ENCODE assay signal across 16 mouse cellular contexts in genomic region chr12:55983128-55983527, GRCm38 (mm10).
DNase-seq lines count a peak whose midpoint lies in the region; ATAC-seq and TF ChIP-seq lines count a peak whose summit lies in the region.
"Had no signal": no experiment of that assay in that cellular context is flagged by ENCODE, and none has a peak within 500 bp of the region (broad histone marks: within the 10 kb centered on the region; RNA-seq: fewer than 3 reads in every experiment).

No protein-coding gene starts in this region.

- no peak for DNase-seq in forebrain, postnatal 0 days
- no peak for DNase-seq in cerebellum, adult 2 months
- no peak for DNase-seq in spleen, postnatal 10 days (ENCODE audit: low spot score in 2 of 2)
- DNase-seq in right cerebral cortex, postnatal 25 days: no peak
- DNase-seq: B cell, adult 2 months; cerebellum, adult 9-10 months; liver, embryonic 13.5 days had no signal

- no peak for TF ChIP-seq POLR2A in cerebellum, adult 2 months (IDR thresholded peaks at IDR 0.05; ENCODE audit: borderline replicate concordance, insufficient read depth, low read length)

- no peaks in the 10 kb centered on the region for H3K36me3 ChIP-seq in forebrain, embryonic 13.5 days (ENCODE audit: poor library complexity, severe bottlenecking)
- H3K36me3 ChIP-seq in forebrain, postnatal 0 days (ENCODE audit: insufficient read depth): no peaks in the 10 kb centered on the region
- H3K36me3 ChIP-seq in hindbrain, embryonic 16.5 days (ENCODE audit: control insufficient read depth, insufficient read depth, low read length): no peaks in the 10 kb centered on the region
- no peaks in the 10 kb centered on the region for H3K36me3 ChIP-seq in midbrain, embryonic 16.5 days (ENCODE audit: control insufficient read depth, insufficient read depth, low read length)
- H3K36me3 ChIP-seq: limb, embryonic 13.5 days; liver, embryonic 13.5 days; lung, embryonic 15.5 days had no signal

- no peak overlapping the region for H3K4me3 ChIP-seq in forebrain, embryonic 13.5 days
- H3K4me3 ChIP-seq in forebrain, postnatal 0 days (ENCODE audit: low read depth, low read length): no peak overlapping the region
- H3K4me3 ChIP-seq in hindbrain, embryonic 16.5 days (ENCODE audit: low read length): no peak overlapping the region
- H3K4me3 ChIP-seq in midbrain, embryonic 16.5 days (ENCODE audit: low read depth, low read length): no peak overlapping the region
- no peak overlapping the region for H3K4me3 ChIP-seq in cerebellum, adult 2 months (replicated peaks; ENCODE audit: insufficient read depth, low read depth, low read length)
- H3K4me3 ChIP-seq: erythroblast, embryonic 14.5 days; limb, embryonic 13.5 days; liver, embryonic 13.5 days; lung, embryonic 15.5 days had no signal

- H3K27ac ChIP-seq in forebrain, embryonic 13.5 days: peak overlapping the region; percentile 57; the same call in 1 of the 2 replicates
- no peak overlapping the region for H3K27ac ChIP-seq in forebrain, postnatal 0 days (ENCODE audit: low read depth, low read length)
- H3K27ac ChIP-seq in hindbrain, embryonic 16.5 days (ENCODE audit: low read depth, low read length): no peak overlapping the region
- peak overlapping the region; percentile 59 for H3K27ac ChIP-seq in midbrain, embryonic 16.5 days (ENCODE audit: low read length)
- no peak overlapping the region for H3K27ac ChIP-seq in cerebellum, adult 2 months (ENCODE audit: insufficient read depth, low read length)
- H3K27ac ChIP-seq: limb, embryonic 13.5 days; liver, embryonic 13.5 days; lung, embryonic 15.5 days; macrophage; stomach, postnatal 0 days had no signal

- no peak overlapping the region for H3K9ac ChIP-seq in forebrain, embryonic 13.5 days
- no peak overlapping the region for H3K9ac ChIP-seq in forebrain, postnatal 0 days
- no peak overlapping the region for H3K9ac ChIP-seq in hindbrain, embryonic 16.5 days (ENCODE audit: low read depth, low read length)
- no peak overlapping the region for H3K9ac ChIP-seq in midbrain, embryonic 16.5 days (ENCODE audit: low read depth, low read length)
- H3K9ac ChIP-seq: limb, embryonic 13.5 days; liver, embryonic 13.5 days; lung, embryonic 15.5 days had no signal

- TF ChIP-seq CTCF in forebrain, postnatal 0 days (IDR thresholded peaks at IDR 0.05; ENCODE audit: low read depth): no peak
- no peak for TF ChIP-seq CTCF in cerebellum, adult 2 months (IDR thresholded peaks at IDR 0.05; ENCODE audit: borderline replicate concordance, insufficient read depth, low read depth, low read length)

- 23% methylated on average over 3 of the region's 3 CpGs for WGBS in forebrain, embryonic 13.5 days
- 13% methylated on average over 3 of the region's 3 CpGs for WGBS in forebrain, postnatal 0 days
- 19% methylated on average over 3 of the region's 3 CpGs for WGBS in hindbrain, embryonic 16.5 days
- 14% methylated on average over 3 of the region's 3 CpGs for WGBS in midbrain, embryonic 16.5 days
- 16% methylated on average over 3 of the region's 3 CpGs for WGBS in cerebellum, adult 2 months

- H3K4me2 ChIP-seq in forebrain, embryonic 13.5 days: peak overlapping the region; percentile 44
- H3K4me2 ChIP-seq in forebrain, postnatal 0 days (ENCODE audit: low read depth): peak overlapping the region; percentile 23; the same call in 1 of the 2 replicates
- H3K4me2 ChIP-seq in hindbrain, embryonic 16.5 days (ENCODE audit: low read length): no peak overlapping the region; the same call in 1 of the 2 replicates
- H3K4me2 ChIP-seq in midbrain, embryonic 16.5 days (ENCODE audit: low read length): peak overlapping the region; percentile 38; the same call in 1 of the 2 replicates
- H3K4me2 ChIP-seq: limb, embryonic 13.5 days; liver, embryonic 13.5 days; lung, embryonic 15.5 days had no signal

- ATAC-seq in forebrain, embryonic 13.5 days: peak; percentile 55
- ATAC-seq in forebrain, postnatal 0 days: no peak
- ATAC-seq in hindbrain, embryonic 16.5 days: 0 out of 2 replicates have a peak, but pooled peaks have one; percentile 52
- peak; percentile 43; the same call in 1 of the 2 replicates for ATAC-seq in midbrain, embryonic 16.5 days
- ATAC-seq: intestine, postnatal 0 days had no signal

- peaks cover 44% of the 10 kb centered on the region for H3K27me3 ChIP-seq in forebrain, embryonic 13.5 days
- no peaks in the 10 kb centered on the region for H3K27me3 ChIP-seq in forebrain, postnatal 0 days (ENCODE audit: insufficient read depth, low read length)
- H3K27me3 ChIP-seq in hindbrain, embryonic 16.5 days (replicated peaks; ENCODE audit: control insufficient read depth, insufficient read depth, low read length): no peaks in the 10 kb centered on the region
- no peaks in the 10 kb centered on the region for H3K27me3 ChIP-seq in midbrain, embryonic 16.5 days (ENCODE audit: control insufficient read depth, insufficient read depth, low read depth, low read length)
- H3K27me3 ChIP-seq in cerebellum, adult 2 months (ENCODE audit: control insufficient read depth, insufficient read depth, low read length): no peaks in the 10 kb centered on the region
- H3K27me3 ChIP-seq: limb, embryonic 13.5 days; liver, embryonic 13.5 days; lung, embryonic 15.5 days had no signal

- H3K9me3 ChIP-seq in forebrain, embryonic 13.5 days (replicated peaks): 0 out of 2 replicates have a peak, but pooled peaks cover 4% of the 10 kb centered on the region
- no peaks in the 10 kb centered on the region for H3K9me3 ChIP-seq in forebrain, postnatal 0 days (ENCODE audit: low read length)
- H3K9me3 ChIP-seq in hindbrain, embryonic 16.5 days (ENCODE audit: control insufficient read depth, low read length): no peaks in the 10 kb centered on the region
- H3K9me3 ChIP-seq in midbrain, embryonic 16.5 days (replicated peaks; ENCODE audit: control insufficient read depth, low read length, poor library complexity, severe bottlenecking): no peaks in the 10 kb centered on the region
- H3K9me3 ChIP-seq: limb, embryonic 13.5 days; liver, embryonic 13.5 days; lung, embryonic 15.5 days had no signal

- H3K4me1 ChIP-seq in forebrain, embryonic 13.5 days: peaks cover 16% of the 10 kb centered on the region
- H3K4me1 ChIP-seq in forebrain, postnatal 0 days (ENCODE audit: insufficient read depth): no peaks in the 10 kb centered on the region
- no peaks in the 10 kb centered on the region; the same call in 1 of the 2 replicates for H3K4me1 ChIP-seq in hindbrain, embryonic 16.5 days (ENCODE audit: control insufficient read depth, insufficient read depth, low read depth, low read length)
- peaks cover 11% of the 10 kb centered on the region for H3K4me1 ChIP-seq in midbrain, embryonic 16.5 days (ENCODE audit: control insufficient read depth, insufficient read depth, low read length)
- H3K4me1 ChIP-seq in cerebellum, adult 2 months (ENCODE audit: control insufficient read depth, insufficient read depth, low read length): no peaks in the 10 kb centered on the region
- H3K4me1 ChIP-seq: limb, embryonic 13.5 days; liver, embryonic 13.5 days; lung, embryonic 15.5 days had no signal

Comparison
In these comparisons a context has a peak if more than half of its experiments do, and no peak if none do; other contexts are left out.
1. H3K27ac ChIP-seq: peak in forebrain, embryonic 13.5 days (single experiment) and midbrain, embryonic 16.5 days (single experiment); none in forebrain, postnatal 0 days (single experiment), hindbrain, embryonic 16.5 days (single experiment) and cerebellum, adult 2 months (single experiment).